Mouse (Mus musculus): ENCODE results near the gene Fga.

Gene Fga

GRCm38 (mm10) chr3:83030331-83030730 lies 4.5 kb downstream of the Fga start:
- DNase-seq, result peak; percentile 44

GRCm38 (mm10) chr3:83032746-83033308 lies 7.0 kb downstream of the Fga start:
- DNase-seq, result peak; percentile 22

GRCm38 (mm10) chr3:83033801-83034200 lies 7.9 kb downstream of the Fga start:
- peak; percentile 82 for DNase-seq

- peak; percentile 30 for DNase-seq
Measured at GRCm38 (mm10) chr3:83038865-83039264, 13.0 kb downstream of the Fga start.

GRCm38 (mm10) chr3:83039666-83040065 lies 13.8 kb downstream of the Fga start:
- peak; percentile 75 for DNase-seq

- peak; percentile 76 for DNase-seq
Measured at GRCm38 (mm10) chr3:83042451-83042850, 16.6 kb downstream of the Fga start.

- DNase-seq, result peak; percentile 65
Measured at GRCm38 (mm10) chr3:83046649-83047048, 20.8 kb downstream of the Fga start.

GRCm38 (mm10) chr3:83049680-83050079 lies 23.8 kb downstream of the Fga start, which contains the start of gene Fgb:
TSS of gene Fgb (minus strand) at chr3:83049863.
- DNase-seq, result peak; percentile 74

GRCm38 (mm10) chr3:83050661-83051060 lies 24.8 kb downstream of the Fga start:
- DNase-seq, result no peak

GRCm38 (mm10) chr3:83052102-83052501 lies 26.2 kb downstream of the Fga start:
- DNase-seq, result no peak

GRCm38 (mm10) chr3:83053126-83053525 lies 27.2 kb downstream of the Fga start:
- DNase-seq, result peak; percentile 75

GRCm38 (mm10) chr3:83053758-83054157 lies 27.9 kb downstream of the Fga start:
- DNase-seq, result peak; percentile 56

GRCm38 (mm10) chr3:83054759-83055158 lies 28.9 kb downstream of the Fga start:
- DNase-seq, result no peak

GRCm38 (mm10) chr3:83055281-83056038 lies 29.6 kb downstream of the Fga start, which contains the start of gene Plrg1:
TSS of gene Plrg1 (plus strand) at chr3:83055522.
- peak; percentile 100 for DNase-seq

- peak; percentile 37 for DNase-seq
Measured at GRCm38 (mm10) chr3:83057046-83057445, 31.2 kb downstream of the Fga start.

- no peak for DNase-seq
Measured at GRCm38 (mm10) chr3:83067920-83068319, 42.0 kb downstream of the Fga start.

- DNase-seq, result no peak
Measured at GRCm38 (mm10) chr3:83068869-83069268, 43.0 kb downstream of the Fga start.

GRCm38 (mm10) chr3:83070231-83070630 lies 44.4 kb downstream of the Fga start:
- peak; percentile 92 for DNase-seq

GRCm38 (mm10) chr3:83076563-83076962 lies 50.7 kb downstream of the Fga start:
- peak; percentile 96 for DNase-seq

GRCm38 (mm10) chr3:83080567-83081055 lies 54.7 kb downstream of the Fga start:
- DNase-seq, result peak; percentile 88
